Mouse (Mus musculus) spleen, postnatal 14 days (tissue): ENCODE measurements at regions not wholly inside any gene's neighbourhood (a gene's known extent, or its start where the extent isn't known, plus 50 kb on each side); places are given as distances from the start of the nearest gene placed in this dataset.

Experiments
- DNase-seq, 2 experiments: peaks; one replicate each; pipeline ENCODE4 v3.0.0; 2021 to 2022; ENCODE audit warnings: low spot score in 2 of 2

- DNase-seq, result no peak
These were observed 106.2 kb downstream of the Rassf10 start for GRCm38 (mm10) chr7:113059967-113060284.

- DNase-seq, result no peak
These were observed 107.2 kb downstream of the Rassf10 start for GRCm38 (mm10) chr7:113060991-113061390.

DNA sequence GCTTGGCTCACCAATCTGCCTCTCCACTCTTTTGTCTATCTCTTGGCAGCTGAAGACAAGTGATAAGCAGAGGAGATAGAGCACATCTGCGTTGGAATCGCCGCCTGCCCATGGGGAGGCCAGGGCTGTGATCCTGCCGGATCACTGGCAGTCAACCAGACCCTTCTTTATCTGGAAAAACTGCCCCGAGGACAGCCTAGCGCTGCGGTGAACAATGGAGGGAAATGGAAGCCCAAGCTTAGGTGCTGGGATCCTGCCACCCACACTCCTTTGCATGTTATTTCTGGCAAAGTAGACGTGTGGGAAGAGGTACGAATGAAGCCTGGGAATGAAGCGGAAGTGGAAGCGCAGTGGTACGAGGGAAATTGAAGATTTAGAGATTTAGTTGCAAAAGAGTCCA lies 112.8 kb downstream of the Rassf10 start:
- no peak for DNase-seq

- no peak for DNase-seq
These were observed 114.5 kb downstream of the Rassf10 start for GRCm38 (mm10) chr7:113068296-113068695.

DNA sequence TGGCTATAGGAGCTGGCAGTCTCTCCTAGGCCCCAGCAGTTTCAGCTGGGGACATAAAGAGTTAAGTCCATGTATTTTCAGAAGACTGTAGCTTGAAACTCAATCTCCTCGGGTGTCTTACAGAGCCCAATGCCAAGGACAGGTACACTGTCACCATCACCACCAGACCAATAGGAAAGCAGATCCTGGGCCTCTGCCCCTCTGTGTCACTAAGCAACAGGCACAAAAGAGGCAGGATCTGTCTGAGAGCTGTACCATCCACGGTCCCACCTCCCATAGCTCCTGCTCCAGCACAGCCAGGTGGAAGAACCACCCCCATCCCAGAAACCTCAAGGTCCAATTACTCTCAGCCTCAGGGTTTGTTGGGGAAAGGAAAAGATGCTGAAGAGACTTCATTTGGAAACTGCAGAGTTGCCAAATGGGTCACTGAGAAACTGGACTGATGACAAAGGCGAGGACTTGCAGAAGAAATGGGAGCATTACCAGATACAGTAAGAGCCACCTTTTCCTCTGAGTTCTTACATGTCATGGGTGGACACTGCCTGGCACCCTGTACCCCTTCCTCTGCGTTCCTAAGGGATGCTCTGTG lies 115.7 kb downstream of the Rassf10 start:
- no peak for DNase-seq

- no peak for DNase-seq
These were observed 117.7 kb downstream of the Rassf10 start for GRCm38 (mm10) chr7:113071418-113071817.

DNA sequence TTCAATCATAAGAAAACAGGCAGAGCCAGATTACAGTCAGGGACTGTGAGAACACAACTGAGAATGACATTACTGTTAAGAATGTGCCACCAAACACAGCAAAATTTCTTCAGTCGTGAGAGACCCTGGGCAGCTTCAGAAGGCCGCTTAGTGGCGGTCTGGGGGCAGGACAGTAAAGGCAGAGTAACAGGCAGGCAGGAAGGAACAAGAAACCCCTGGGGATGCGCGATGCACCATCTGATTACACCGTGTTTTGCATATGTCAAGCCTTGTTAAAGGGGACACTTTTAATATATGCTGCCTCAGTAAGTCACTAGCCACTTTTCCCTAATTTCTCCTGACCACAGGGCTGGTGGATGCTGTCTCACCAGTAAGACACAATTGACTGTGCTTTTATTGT lies 120.0 kb downstream of the Rassf10 start:
- DNase-seq, result no peak

- no peak for DNase-seq
These were observed 121.6 kb downstream of the Rassf10 start for GRCm38 (mm10) chr7:113075371-113075770.

DNA sequence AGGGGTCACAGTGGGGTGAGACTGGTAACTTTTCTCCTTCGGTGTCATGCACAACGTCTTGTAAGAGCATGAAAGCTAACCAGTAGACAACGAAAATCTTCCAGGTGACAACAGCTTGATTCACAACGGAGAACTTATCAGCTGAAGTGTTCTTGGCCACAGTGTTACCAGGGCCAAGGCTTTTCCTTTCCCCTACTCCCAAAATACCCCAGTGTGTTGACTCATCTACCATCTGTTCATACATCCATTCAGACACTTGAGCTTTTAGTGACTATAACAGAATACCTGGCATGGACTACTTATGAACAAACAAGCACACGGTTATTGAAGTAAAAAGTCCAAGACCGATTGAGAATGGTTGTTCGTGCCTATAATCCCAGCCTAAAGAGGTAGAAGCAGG lies 122.5 kb downstream of the Rassf10 start:
- no peak for DNase-seq

DNA sequence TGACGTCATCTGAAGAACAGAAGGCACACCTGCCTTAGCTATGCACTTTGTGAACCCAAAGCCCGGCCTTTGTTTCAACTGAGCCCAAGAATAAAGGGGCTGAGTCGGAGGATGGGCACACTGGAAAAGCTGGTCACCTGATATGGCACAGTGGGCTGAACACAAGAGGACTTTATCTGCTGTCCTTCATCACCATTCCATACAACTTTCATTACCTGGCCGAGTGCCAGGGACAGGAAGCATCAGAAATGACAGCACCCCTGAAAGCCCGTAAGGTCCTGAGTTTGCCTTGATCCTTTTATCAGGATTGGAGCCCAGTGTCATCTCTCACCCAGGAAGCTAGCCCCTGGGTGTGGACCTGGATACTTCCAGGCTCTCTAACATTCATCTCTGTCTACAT lies 126.1 kb upstream of the Arntl start:
- no peak for DNase-seq

- DNase-seq, result no peak
These were observed 122.2 kb upstream of the Arntl start for GRCm38 (mm10) chr7:113084930-113085625.

GRCm38 (mm10) chr7:113086158-113086557 lies 121.1 kb upstream of the Arntl start:
- no peak for DNase-seq

GRCm38 (mm10) chr7:113087646-113088045 lies 119.6 kb upstream of the Arntl start:
- DNase-seq, result no peak

- no peak for DNase-seq
These were observed 118.2 kb upstream of the Arntl start for GRCm38 (mm10) chr7:113089044-113089443.

DNA sequence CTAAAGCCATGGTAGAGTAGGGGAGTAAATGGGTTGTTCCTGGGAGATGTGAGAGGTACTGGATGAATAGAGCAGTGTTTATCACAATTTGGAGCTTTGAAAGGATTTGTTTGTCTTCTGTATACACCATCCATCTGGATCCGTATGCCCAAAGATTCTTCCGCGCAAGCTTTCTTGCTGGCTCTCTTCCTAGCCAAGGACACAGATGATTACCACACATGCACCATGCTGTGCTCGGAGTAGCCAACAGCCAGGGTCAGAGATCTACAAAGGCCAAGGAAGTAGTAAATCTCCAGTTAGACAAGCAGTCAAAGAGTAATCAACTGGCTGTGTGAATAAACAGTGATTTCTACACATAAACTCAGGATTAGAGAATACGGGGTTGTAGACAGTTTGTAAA lies 113.3 kb upstream of the Arntl start:
- no peak for DNase-seq

GRCm38 (mm10) chr7:113095092-113095491 lies 112.2 kb upstream of the Arntl start:
- DNase-seq, result no peak

GRCm38 (mm10) chr7:113104265-113104664 lies 103.0 kb upstream of the Arntl start:
- DNase-seq, result no peak

- no peak for DNase-seq
These were observed 101.9 kb upstream of the Arntl start for GRCm38 (mm10) chr7:113105359-113105758.

DNA sequence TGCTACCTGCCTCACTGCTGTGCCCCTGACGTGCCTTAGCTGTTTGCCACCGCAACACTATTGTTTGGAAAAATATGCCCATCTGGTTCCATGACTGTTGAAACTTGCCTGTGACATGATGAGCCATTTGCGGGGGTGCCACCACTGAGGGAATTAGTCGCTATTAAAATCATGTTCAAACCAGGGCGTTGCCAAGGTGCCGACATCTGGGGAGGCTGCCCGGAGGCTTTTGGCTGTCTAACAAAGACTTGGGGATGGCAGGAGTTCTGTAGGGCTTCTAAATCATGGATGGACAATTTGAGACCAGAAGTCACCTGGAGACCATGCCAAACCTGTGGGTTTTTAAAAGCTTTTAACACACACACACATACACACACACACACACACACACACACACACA lies 100.5 kb upstream of the Arntl start:
- no peak for DNase-seq

DNA sequence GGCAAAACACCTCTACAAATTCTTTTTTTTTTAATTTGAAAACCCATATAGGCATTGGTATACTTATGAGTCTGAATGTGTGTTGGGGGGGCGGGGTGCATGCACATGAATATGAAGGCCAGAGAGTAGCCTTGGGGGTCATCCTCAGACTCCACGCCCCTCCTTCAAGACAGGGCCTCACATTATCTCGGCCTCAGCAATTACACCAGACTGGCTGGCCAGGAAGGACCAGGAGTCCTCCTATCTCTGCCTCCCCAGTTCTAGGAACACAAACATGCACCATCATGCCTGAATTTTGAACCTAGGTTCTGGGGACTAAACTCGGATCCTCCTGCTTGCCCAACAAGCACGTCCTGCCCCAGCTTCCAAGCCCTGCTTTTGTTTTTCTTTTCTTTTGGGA lies 99.3 kb upstream of the Arntl start:
- DNase-seq, result no peak

DNA sequence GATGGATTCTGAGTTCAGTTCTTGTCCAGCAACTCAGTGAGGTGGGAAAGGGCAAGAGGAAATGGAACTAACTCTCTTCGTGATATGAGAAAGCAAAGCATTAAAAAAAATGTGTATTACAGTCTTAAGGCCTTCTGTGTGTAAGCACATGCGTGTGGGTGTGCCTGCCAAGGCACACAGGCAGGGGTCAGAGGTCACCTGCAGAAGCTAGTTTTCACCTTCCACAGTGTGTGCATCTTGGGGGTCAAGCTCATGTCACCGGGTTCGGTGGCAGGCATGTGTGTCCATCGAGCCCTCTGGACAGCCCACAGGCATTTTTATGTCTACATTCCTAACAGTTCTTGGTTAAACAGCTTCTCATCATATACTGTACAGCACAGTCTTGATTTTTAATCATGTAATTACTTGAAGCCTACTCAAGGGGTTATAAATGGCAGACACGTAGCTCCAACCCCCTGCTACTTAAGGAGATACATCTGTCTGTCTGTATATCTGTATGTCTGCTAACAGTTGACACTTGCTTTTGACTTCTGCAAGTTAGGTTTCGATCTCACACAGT lies 98.7 kb upstream of the Arntl start:
- no peak for DNase-seq

GRCm38 (mm10) chr7:113109481-113109880 lies 97.8 kb upstream of the Arntl start:
- no peak for DNase-seq

GRCm38 (mm10) chr7:113110867-113111508 lies 96.3 kb upstream of the Arntl start:
- DNase-seq, result no peak
